ENCODE assay signal across 8 mouse cellular contexts in the genomic region with DNA sequence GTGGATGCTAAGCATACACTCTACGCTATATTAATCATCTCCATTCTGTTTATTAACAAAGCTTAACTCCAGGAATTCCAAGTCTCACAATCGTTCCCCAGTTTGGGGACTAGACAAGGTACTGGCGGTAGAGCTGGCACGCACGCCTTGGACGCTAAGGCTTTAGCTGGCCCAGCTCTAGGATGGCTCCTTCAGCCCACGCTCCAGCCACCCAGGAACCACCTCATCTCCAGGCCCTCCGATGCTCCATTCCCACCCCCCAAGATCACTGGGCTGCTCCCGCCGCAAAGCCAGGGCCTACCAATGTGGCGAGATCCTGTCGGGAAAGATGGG. TPM values are rescaled to one million over a fixed set of nuclear protein-coding genes. Genes with fewer than 3 reads are reported as not detected.
DNase-seq lines count a peak whose midpoint lies in the region; ATAC-seq and TF ChIP-seq lines count a peak whose summit lies in the region.

No protein-coding gene starts in this region.

- peak; percentile 76 for ATAC-seq in kidney, embryonic 16.5 days (ENCODE audit: low FRiP score, low TSS enrichment)
- peak; percentile 26 for ATAC-seq in inflammation-experienced regulatory T-cells, adult 6 months
- ATAC-seq in midbrain, embryonic 16.5 days, result peak; percentile 77

- peak overlapping the region; percentile 78 for H3K27ac ChIP-seq in kidney, embryonic 16.5 days (ENCODE audit: low read length)
- H3K27ac ChIP-seq in cortical plate, adult 2 months (ENCODE audit: insufficient read depth, low read length), result peak overlapping the region; percentile 91; the same call in 1 of the 2 replicates
- peak overlapping the region; percentile 88 for H3K27ac ChIP-seq in midbrain, embryonic 16.5 days (ENCODE audit: low read length)

- no peaks in the 10 kb centered on the region for H3K9me3 ChIP-seq in kidney, embryonic 16.5 days (ENCODE audit: low read length)
- no peaks in the 10 kb centered on the region for H3K9me3 ChIP-seq in midbrain, embryonic 16.5 days (replicated peaks; ENCODE audit: control insufficient read depth, low read length, poor library complexity, severe bottlenecking)

- no peaks in the 10 kb centered on the region for H3K27me3 ChIP-seq in kidney, embryonic 16.5 days (ENCODE audit: insufficient read depth, low read length)
- no peaks in the 10 kb centered on the region for H3K27me3 ChIP-seq in midbrain, embryonic 16.5 days (ENCODE audit: control insufficient read depth, insufficient read depth, low read depth, low read length)

- H3K4me1 ChIP-seq in kidney, embryonic 16.5 days (ENCODE audit: insufficient read depth, low read length), result 0 out of 2 replicates have a peak, but pooled peaks cover 3% of the 10 kb centered on the region
- no peaks in the 10 kb centered on the region for H3K4me1 ChIP-seq in cortical plate, adult 2 months (ENCODE audit: control insufficient read depth, insufficient read depth, low read length)
- H3K4me1 ChIP-seq in midbrain, embryonic 16.5 days (ENCODE audit: control insufficient read depth, insufficient read depth, low read length), result peaks cover 6% of the 10 kb centered on the region; the same call in 1 of the 2 replicates

- peak overlapping the region; percentile 75 for H3K4me2 ChIP-seq in kidney, embryonic 16.5 days (replicated peaks; ENCODE audit: low read depth, low read length)
- H3K4me2 ChIP-seq in midbrain, embryonic 16.5 days (ENCODE audit: low read length), result peak overlapping the region; percentile 74

- under 1% methylated on average over 12 of the region's 12 CpGs for WGBS in kidney, embryonic 16.5 days
- 0% methylated on average over 9 of the region's 12 CpGs for WGBS in midbrain, embryonic 16.5 days

- H3K9ac ChIP-seq in kidney, embryonic 16.5 days (replicated peaks; ENCODE audit: low read length), result peak overlapping the region; percentile 86
- H3K9ac ChIP-seq in midbrain, embryonic 16.5 days (ENCODE audit: low read depth, low read length), result peak overlapping the region; percentile 81

- peak overlapping the region; percentile 90 for H3K4me3 ChIP-seq in kidney, embryonic 16.5 days (ENCODE audit: low read length)
- peak overlapping the region; percentile 81 for H3K4me3 ChIP-seq in cortical plate, adult 2 months (ENCODE audit: insufficient read depth, low read length)
- H3K4me3 ChIP-seq in midbrain, embryonic 16.5 days (ENCODE audit: low read depth, low read length), result peak overlapping the region; percentile 77

- no peak for DNase-seq in kidney, postnatal 14 days
- DNase-seq in frontal cortex, postnatal 10 days (ENCODE audit: low spot score in 2 of 2), result no peak
- DNase-seq in retina, embryonic 14.5 days (ENCODE audit: low spot score), result no peak
- no peak for DNase-seq in MN1 (ENCODE audit: low spot score)

- H3K36me3 ChIP-seq in kidney, embryonic 16.5 days (ENCODE audit: insufficient read depth, low read length), result peaks cover 23% of the 10 kb centered on the region
- H3K36me3 ChIP-seq in midbrain, embryonic 16.5 days (ENCODE audit: control insufficient read depth, insufficient read depth, low read length), result peaks cover 9% of the 10 kb centered on the region

- no peak for TF ChIP-seq POLR2A in cortical plate, adult 2 months (IDR thresholded peaks at IDR 0.05; ENCODE audit: extremely low read depth, insufficient read depth, low read length)

- no peak for TF ChIP-seq CTCF in cortical plate, adult 2 months (IDR thresholded peaks at IDR 0.05; ENCODE audit: extremely low read depth, insufficient read depth, low read length)

RNA-seq across cellular contexts. Expression of a gene that starts 0.4 kb away (rescaled TPM):
- 77.0 and 85.6 TPM in 2 replicates for polyA plus RNA-seq in kidney, embryonic 16.5 days (2015; fragmentation: Nextera tagmentation; extraction: Ambion mirVana)
- 88.2 and 92.5 TPM in 2 replicates for polyA plus RNA-seq in cortical plate, adult 2 months (2012; rRNA removed)
- 10 to 100 TPM; 69.5 to 76.6 (median 69.9) TPM for polyA plus RNA-seq in inflammation-experienced regulatory T-cells, adult 6 months (2017; shearing (Covaris generic))
- 88.3 and 93.3 TPM in 2 replicates for polyA plus RNA-seq in midbrain, embryonic 16.5 days (2015; fragmentation: Nextera tagmentation; extraction: Ambion mirVana)

RNA-seq across cellular contexts. Expression of a gene that starts 22.2 kb away (rescaled TPM):
- polyA plus RNA-seq in kidney, embryonic 16.5 days (2015; fragmentation: Nextera tagmentation; extraction: Ambion mirVana), result 7.0 and 8.6 TPM in 2 replicates
- polyA plus RNA-seq in cortical plate, adult 2 months (2012; rRNA removed), result 7.2 TPM in 2 replicates
- 10 to 100 TPM in 1 of 3 experiments, 1 to 10 TPM in 2; 6.9 to 12.5 (median 9.7) TPM for polyA plus RNA-seq in inflammation-experienced regulatory T-cells, adult 6 months (2017; shearing (Covaris generic))
- 9.3 and 9.7 TPM in 2 replicates for polyA plus RNA-seq in midbrain, embryonic 16.5 days (2015; fragmentation: Nextera tagmentation; extraction: Ambion mirVana)

Comparison
In these comparisons a context has a peak if more than half of its experiments do, and no peak if none do; other contexts are left out.
1. ATAC-seq: peak in every context shown above with its lines; median percentile 77 in midbrain, embryonic 16.5 days; 76 in kidney, embryonic 16.5 days; 26 in inflammation-experienced regulatory T-cells, adult 6 months.